Mouse (Mus musculus) thymus, adult 2 months (tissue): ENCODE results near the gene Tcp11x2. TPM values are rescaled to one million over a fixed set of nuclear protein-coding genes. Genes with fewer than 3 reads are reported as not detected.

Experiments
- DNase-seq: peaks from one replicate; pipeline ENCODE4 v3.0.0; 2021
- H3K27ac ChIP-seq: fragments of 200-500 bp; 2 replicates; pipeline ENCODE4 v1.5.1; 2012; ENCODE audit warnings: low read length, control low read depth; ENCODE audit not compliant: control insufficient read depth, insufficient read depth
- H3K27me3 ChIP-seq: fragments of 200-500 bp; 2 replicates; pipeline ENCODE4 v1.6.1; 2012; ENCODE audit warnings: mild to moderate bottlenecking, low read length, moderate library complexity, mixed read lengths; ENCODE audit not compliant: control insufficient read depth, insufficient read depth
- H3K36me3 ChIP-seq: fragments of 200-500 bp; 2 replicates; pipeline ENCODE4 v1.6.1; 2012; ENCODE audit warnings: mild to moderate bottlenecking, low read length, moderate library complexity; ENCODE audit not compliant: control insufficient read depth, insufficient read depth
- H3K4me1 ChIP-seq: fragments of 200-500 bp; replicated peaks from 2 replicates; pipeline ENCODE4 v1.6.1; 2012; ENCODE audit warnings: low read length; ENCODE audit not compliant: control insufficient read depth, insufficient read depth
- H3K4me3 ChIP-seq: fragments of 200-500 bp; 2 replicates; pipeline ENCODE4 v1.5.1; 2012; ENCODE audit warnings: mild to moderate bottlenecking, low read length, control low read depth, moderate library complexity; ENCODE audit not compliant: control insufficient read depth, insufficient read depth
- CTCF ChIP-seq: fragments of 200-500 bp; IDR thresholded peaks from 2 replicates; pipeline ENCODE4 v1.5.1; 2012; ENCODE audit warnings: mild to moderate bottlenecking, control low read depth, low read length, moderate library complexity, borderline replicate concordance; ENCODE audit not compliant: control insufficient read depth, poor library complexity, insufficient read depth; ENCODE audit errors: extremely low read depth
- POLR2A ChIP-seq: fragments of 200-500 bp; IDR thresholded peaks from 2 replicates; pipeline ENCODE4 v1.6.1; 2012; ENCODE audit warnings: mild to moderate bottlenecking, low read length, control low read depth, moderate library complexity; ENCODE audit not compliant: control insufficient read depth, poor library complexity, insufficient read depth; ENCODE audit errors: extremely low read depth
- WGBS: fragments of 180-500 bp; shearing (Covaris S2); methylation state at CpG from one replicate; pipeline ENCODE4 v1.1.7; 2018; 5-methylcytosine and 5-hydroxymethylcytosine counted together
- polyA plus RNA-seq: library from polyadenylated mRNA; depleted of rRNA; stranded (reverse); fragments of >200 nt; gene quantifications from 2 replicates; pipeline ENCODE4 v1.2.3, GENCODE M21; 2012; rRNA removed

Tcp11x2 gene
- polyA plus RNA-seq, result not detected in 2 replicates

GRCm38 (mm10) chrX:135693633-135694032 is at the start of gene Tcp11x2:
Gene Tcp11x2, minus strand, starts transcription at chrX:135693790.
- H3K4me1 ChIP-seq, result no peaks in the 10 kb centered on the region
- no peak within 1 kb of the TSS for H3K27ac ChIP-seq
- H3K36me3 ChIP-seq, result no peaks in the 10 kb centered on the region
- no peaks in the 10 kb centered on the region for H3K27me3 ChIP-seq
- DNase-seq, result no peak
- TF ChIP-seq CTCF, result no peak
- no peak for TF ChIP-seq POLR2A
- H3K4me3 ChIP-seq, result no peak within 1 kb of the TSS
- 71% methylated on average over 1 of the region's 1 CpGs for WGBS

- Histone ChIP-seq H3K4me3 (peak overlapping the region; percentile 99), H3K4me1 (no peaks in the 10 kb centered on the region), H3K27ac (no peak overlapping the region), H3K27me3 (no peaks in the 10 kb centered on the region), H3K36me3 (no peaks in the 10 kb centered on the region)
- no peak for DNase-seq
- 5% methylated on average over 7 of the region's 7 CpGs for WGBS
- TF ChIP-seq CTCF (no peak), POLR2A (no peak)
Measured at GRCm38 (mm10) chrX:135743056-135743355, 49.4 kb upstream of the Tcp11x2 start.

GRCm38 (mm10) chrX:135742304-135743055 is 48.9 kb upstream of the Tcp11x2 start, which contains the start of the genes Armcx5 and Gprasp1:
Gene Armcx5, plus strand, starts transcription at chrX:135742733.
Gene Gprasp1, plus strand, starts transcription at chrX:135742733.
- no peaks in the 10 kb centered on the region for H3K4me1 ChIP-seq
- peak; percentile 84 for DNase-seq
- under 1% methylated on average over 48 of the region's 48 CpGs for WGBS

GRCm38 (mm10) chrX:135738730-135739520 is 45.3 kb upstream of the Tcp11x2 start:
- 75% methylated on average over 2 of the region's 2 CpGs for WGBS
- Histone ChIP-seq H3K27ac (no peak overlapping the region), H3K27me3 (no peaks in the 10 kb centered on the region), H3K36me3 (no peaks in the 10 kb centered on the region), H3K4me3 (no peak overlapping the region), H3K4me1 (no peaks in the 10 kb centered on the region)
- TF ChIP-seq CTCF (no peak), POLR2A (no peak)
- no peak for DNase-seq

More at GRCm38 (mm10) chrX:135742304-135743055, 48.9 kb upstream of the Tcp11x2 start, which contains the start of the genes Armcx5 and Gprasp1:
- TF ChIP-seq CTCF (no peak), POLR2A (0 out of 2 replicates have a peak, but pooled peaks have one; percentile 34)
- Histone ChIP-seq H3K27ac (peak within 1 kb of the TSS; percentile 87; the same call in 1 of the 2 replicates), H3K27me3 (no peaks in the 10 kb centered on the region), H3K36me3 (no peaks in the 10 kb centered on the region), H3K4me3 (peak within 1 kb of the TSS; percentile 99)

- Histone ChIP-seq H3K4me3 (no peak within 1 kb of the TSS), H3K4me1 (no peaks in the 10 kb centered on the region), H3K27ac (no peak within 1 kb of the TSS), H3K27me3 (no peaks in the 10 kb centered on the region), H3K36me3 (no peaks in the 10 kb centered on the region)
- WGBS, result 90% methylated on average over 10 of the region's 10 CpGs
- no peak for TF ChIP-seq CTCF
- no peak for TF ChIP-seq POLR2A
- no peak for DNase-seq
Measured at GRCm38 (mm10) chrX:135725161-135725560, 31.6 kb upstream of the Tcp11x2 start, which contains the start of gene Tmsb15a. Gene Tmsb15a, minus strand, starts transcription at chrX:135725261.

- Histone ChIP-seq H3K27ac (no peak overlapping the region), H3K4me3 (no peak overlapping the region), H3K27me3 (no peaks in the 10 kb centered on the region), H3K4me1 (no peaks in the 10 kb centered on the region), H3K36me3 (no peaks in the 10 kb centered on the region)
- 83% methylated on average over 2 of the region's 2 CpGs for WGBS
- DNase-seq, result no peak
- no peak for TF ChIP-seq CTCF
Measured at GRCm38 (mm10) chrX:135712845-135713244, 19.3 kb upstream of the Tcp11x2 start.

- WGBS, result 32% methylated on average over 2 of the region's 2 CpGs
- no peak overlapping the region for H3K27ac ChIP-seq
- no peaks in the 10 kb centered on the region for H3K36me3 ChIP-seq
- no peak overlapping the region for H3K4me3 ChIP-seq
- H3K4me1 ChIP-seq, result no peaks in the 10 kb centered on the region
- H3K27me3 ChIP-seq, result no peaks in the 10 kb centered on the region
- no peak for DNase-seq
- TF ChIP-seq CTCF, result no peak
- no peak for TF ChIP-seq POLR2A
Measured at GRCm38 (mm10) chrX:135704349-135704748, 10.8 kb upstream of the Tcp11x2 start.
